Mouse (Mus musculus): ENCODE data around the gene Pip4k2c.

DNA sequence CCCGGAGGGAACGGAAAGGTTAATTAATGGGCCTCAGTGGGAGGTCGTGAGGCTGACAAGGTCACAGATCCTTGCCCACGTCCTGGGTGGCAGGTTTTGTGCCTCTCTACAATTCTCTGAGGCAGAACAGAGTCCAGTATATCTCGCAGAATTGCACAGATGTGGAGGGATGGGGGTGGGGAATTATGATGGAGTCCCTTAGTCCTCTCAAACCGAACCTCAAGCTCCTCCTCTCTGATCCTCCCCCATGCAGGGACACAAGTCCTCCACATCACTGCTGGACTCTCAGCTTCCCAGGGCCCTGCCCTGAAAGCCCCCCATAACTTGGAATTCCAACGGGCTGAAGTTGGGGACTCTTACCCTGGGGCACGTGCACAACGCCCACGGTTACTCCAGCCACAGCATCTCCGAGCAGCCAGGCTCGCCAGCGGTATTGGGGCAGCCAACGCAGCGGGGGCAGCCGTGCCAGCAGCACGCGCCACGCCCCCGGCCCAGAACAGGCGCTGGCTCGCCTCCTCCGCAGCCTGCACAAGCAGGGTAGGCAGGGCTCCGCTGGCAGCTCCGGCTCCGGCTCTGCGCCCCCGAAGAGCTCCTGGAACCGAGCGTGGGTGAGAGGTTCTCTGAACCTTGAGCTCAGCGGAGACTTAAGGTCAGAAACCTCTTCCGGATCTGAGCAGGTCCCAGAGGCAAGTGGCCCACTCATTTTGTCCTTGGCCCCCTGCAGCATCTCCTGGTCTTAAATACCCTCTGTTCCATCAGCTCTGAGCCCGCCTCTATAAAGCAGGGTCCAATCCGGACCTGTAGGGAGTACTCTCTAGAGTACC is 31.3 kb downstream of the Pip4k2c start, which contains the start of gene Slc26a10:
- TF ChIP-seq CTCF (IDR thresholded peaks at IDR 0.05) (no peak), EP300 (IDR thresholded peaks at IDR 0.05) (no peak)
